Mouse (Mus musculus): ENCODE results near the gene Galnt10. TPM values are rescaled to one million over a fixed set of nuclear protein-coding genes. Genes with fewer than 3 reads are reported as not detected.

The Galnt10 gene
- total and polyA plus RNA-seq, 3 experiments: 17.5 to 41.2 (median 21.4) TPM

GRCm38 (mm10) chr11:57691939-57692338 is 46.7 kb downstream of the Galnt10 start:
- Histone ChIP-seq H3K4me1 (ENCODE audit: insufficient read depth, low read depth, low read length) (peaks cover 37% of the 10 kb centered on the region), H3K36me3 (replicated peaks) (peaks cover 85% of the 10 kb centered on the region), H3K4me3 (ENCODE audit: low read depth, low read length) (no peak overlapping the region), H3K27me3 (ENCODE audit: insufficient read depth, low read length) (no peaks in the 10 kb centered on the region), H3K9me3 (replicated peaks) (no peaks in the 10 kb centered on the region)
- DNase-seq (ENCODE audit: low spot score): no peak
- TF ChIP-seq POLR2AphosphoS5 (IDR thresholded peaks at IDR 0.05; ENCODE audit: insufficient replicate concordance, low read depth, low read length) (no peak), GATA1 (IDR thresholded peaks at IDR 0.05; ENCODE audit: borderline replicate concordance, low read length) (no peak), TAL1 (conservative IDR thresholded peaks at IDR 0.05; ENCODE audit: low read depth, low read length) (no peak), GATA2 (IDR thresholded peaks at IDR 0.05; ENCODE audit: borderline replicate concordance, low read depth, low read length) (no peak), CTCF (IDR thresholded peaks at IDR 0.05; ENCODE audit: low read depth, low read length) (no peak)
- ATAC-seq (ENCODE audit: extremely low read depth, insufficient number of reproducible peaks, low FRiP score, poor library complexity, severe bottlenecking): no peak

GRCm38 (mm10) chr11:57692726-57693125 is 47.5 kb downstream of the Galnt10 start:
- Histone ChIP-seq H3K36me3 (replicated peaks) (peaks cover 87% of the 10 kb centered on the region), H3K4me3 (ENCODE audit: low read depth, low read length) (peak overlapping the region; percentile 25; the same call in 1 of the 2 replicates), H3K4me1 (ENCODE audit: insufficient read depth, low read depth, low read length) (peaks cover 30% of the 10 kb centered on the region), H3K27me3 (ENCODE audit: insufficient read depth, low read length) (no peaks in the 10 kb centered on the region), H3K9me3 (replicated peaks) (no peaks in the 10 kb centered on the region)
- DNase-seq (ENCODE audit: low spot score) (no peak), ATAC-seq (ENCODE audit: extremely low read depth, insufficient number of reproducible peaks, low FRiP score, poor library complexity, severe bottlenecking) (no peak)
- TF ChIP-seq GATA2 (IDR thresholded peaks at IDR 0.05; ENCODE audit: borderline replicate concordance, low read depth, low read length) (no peak), TAL1 (conservative IDR thresholded peaks at IDR 0.05; ENCODE audit: low read depth, low read length) (no peak), GATA1 (IDR thresholded peaks at IDR 0.05; ENCODE audit: borderline replicate concordance, low read length) (no peak), POLR2AphosphoS5 (IDR thresholded peaks at IDR 0.05; ENCODE audit: insufficient replicate concordance, low read depth, low read length) (no peak), CTCF (IDR thresholded peaks at IDR 0.05; ENCODE audit: low read depth, low read length) (no peak)

DNA sequence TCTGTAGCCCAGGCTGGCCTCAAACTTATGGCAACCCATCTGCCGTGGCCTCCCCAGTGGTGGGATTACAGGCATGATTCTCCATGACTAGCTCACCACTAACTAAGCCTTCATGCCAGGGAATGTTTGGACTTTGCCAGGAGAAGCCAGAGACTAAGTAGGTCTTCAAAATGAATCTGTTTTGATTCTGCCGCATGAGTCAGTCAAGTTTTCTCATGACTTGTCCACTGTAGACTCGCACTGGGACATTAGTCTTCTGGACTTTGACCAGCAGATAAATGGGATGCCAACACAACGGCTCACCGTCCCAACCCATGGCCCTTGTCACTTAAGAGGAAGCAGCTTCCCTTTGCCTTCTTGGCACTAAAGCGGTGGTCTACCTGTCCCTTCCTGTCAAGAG is 49.2 kb downstream of the Galnt10 start:
- Histone ChIP-seq H3K4me1 (ENCODE audit: insufficient read depth, low read depth, low read length) (peaks cover 17% of the 10 kb centered on the region), H3K4me3 (ENCODE audit: low read depth, low read length) (no peak overlapping the region), H3K36me3 (replicated peaks) (peaks cover 87% of the 10 kb centered on the region), H3K9me3 (replicated peaks) (no peaks in the 10 kb centered on the region), H3K27me3 (ENCODE audit: insufficient read depth, low read length) (no peaks in the 10 kb centered on the region)
- no peak for TF ChIP-seq CTCF (IDR thresholded peaks at IDR 0.05; ENCODE audit: low read depth, low read length)
- no peak for TF ChIP-seq TAL1 (conservative IDR thresholded peaks at IDR 0.05; ENCODE audit: low read depth, low read length)
- TF ChIP-seq POLR2AphosphoS5 (IDR thresholded peaks at IDR 0.05; ENCODE audit: insufficient replicate concordance, low read depth, low read length): no peak
- TF ChIP-seq GATA2 (IDR thresholded peaks at IDR 0.05; ENCODE audit: borderline replicate concordance, low read depth, low read length): no peak
- TF ChIP-seq GATA1 (IDR thresholded peaks at IDR 0.05; ENCODE audit: borderline replicate concordance, low read length): no peak
- DNase-seq (ENCODE audit: low spot score) (no peak), ATAC-seq (ENCODE audit: extremely low read depth, insufficient number of reproducible peaks, low FRiP score, poor library complexity, severe bottlenecking) (no peak)

- TF ChIP-seq POLR2AphosphoS5 (IDR thresholded peaks at IDR 0.05; ENCODE audit: insufficient replicate concordance, low read depth, low read length) (no peak), CTCF (IDR thresholded peaks at IDR 0.05; ENCODE audit: low read depth, low read length) (no peak), GATA2 (IDR thresholded peaks at IDR 0.05; ENCODE audit: borderline replicate concordance, low read depth, low read length) (no peak), GATA1 (IDR thresholded peaks at IDR 0.05; ENCODE audit: borderline replicate concordance, low read length) (no peak), TAL1 (conservative IDR thresholded peaks at IDR 0.05; ENCODE audit: low read depth, low read length) (no peak)
- H3K4me1 ChIP-seq (ENCODE audit: insufficient read depth, low read depth, low read length): peaks cover 16% of the 10 kb centered on the region
- peaks cover 91% of the 10 kb centered on the region for H3K36me3 ChIP-seq (replicated peaks)
- no peak for ATAC-seq (ENCODE audit: extremely low read depth, insufficient number of reproducible peaks, low FRiP score, poor library complexity, severe bottlenecking)
- no peak overlapping the region for H3K4me3 ChIP-seq (ENCODE audit: low read depth, low read length)
- H3K27me3 ChIP-seq (ENCODE audit: insufficient read depth, low read length): no peaks in the 10 kb centered on the region
- H3K9me3 ChIP-seq (replicated peaks): no peaks in the 10 kb centered on the region
- DNase-seq (ENCODE audit: low spot score): no peak
These were observed 51.0 kb downstream of the Galnt10 start for GRCm38 (mm10) chr11:57696207-57696676.

- no peak for TF ChIP-seq GATA2 (IDR thresholded peaks at IDR 0.05; ENCODE audit: borderline replicate concordance, low read depth, low read length)
- no peak for TF ChIP-seq TAL1 (conservative IDR thresholded peaks at IDR 0.05; ENCODE audit: low read depth, low read length)
- TF ChIP-seq GATA1 (IDR thresholded peaks at IDR 0.05; ENCODE audit: borderline replicate concordance, low read length): no peak
- TF ChIP-seq POLR2AphosphoS5 (IDR thresholded peaks at IDR 0.05; ENCODE audit: insufficient replicate concordance, low read depth, low read length): no peak
- TF ChIP-seq CTCF (IDR thresholded peaks at IDR 0.05; ENCODE audit: low read depth, low read length): no peak
- Histone ChIP-seq H3K4me1 (ENCODE audit: insufficient read depth, low read depth, low read length) (peaks cover 19% of the 10 kb centered on the region), H3K9me3 (replicated peaks) (no peaks in the 10 kb centered on the region), H3K36me3 (replicated peaks) (peaks cover 92% of the 10 kb centered on the region), H3K4me3 (ENCODE audit: low read depth, low read length) (no peak overlapping the region), H3K27me3 (ENCODE audit: insufficient read depth, low read length) (no peaks in the 10 kb centered on the region)
- DNase-seq (ENCODE audit: low spot score) (no peak), ATAC-seq (ENCODE audit: extremely low read depth, insufficient number of reproducible peaks, low FRiP score, poor library complexity, severe bottlenecking) (no peak)
These were observed 51.6 kb downstream of the Galnt10 start for GRCm38 (mm10) chr11:57696807-57697251.

DNA sequence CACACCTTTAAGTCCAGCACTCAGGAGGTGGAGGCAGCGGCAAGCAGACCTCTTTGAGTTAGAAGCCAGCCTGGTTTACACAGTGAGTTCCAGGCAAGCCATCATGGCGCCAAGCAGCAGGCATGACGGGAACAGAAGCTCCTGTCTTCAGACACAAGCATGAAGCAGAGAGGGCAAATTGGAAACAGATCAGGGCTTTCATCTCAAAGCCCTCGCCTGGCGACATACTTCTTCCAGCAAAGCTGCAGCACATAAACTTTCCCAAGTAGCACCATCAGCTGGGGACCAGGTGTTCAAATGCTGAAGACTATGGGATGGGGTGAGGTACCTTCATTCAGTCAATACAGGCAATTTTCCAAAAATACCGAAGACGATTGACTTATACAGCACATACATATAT is 54.9 kb downstream of the Galnt10 start:
- DNase-seq (ENCODE audit: low spot score): no peak
- Histone ChIP-seq H3K36me3 (replicated peaks) (peaks cover 93% of the 10 kb centered on the region), H3K27me3 (ENCODE audit: insufficient read depth, low read length) (no peaks in the 10 kb centered on the region), H3K9me3 (replicated peaks) (no peaks in the 10 kb centered on the region), H3K4me1 (ENCODE audit: insufficient read depth, low read depth, low read length) (peaks cover 15% of the 10 kb centered on the region; the same call in 1 of the 2 replicates), H3K4me3 (ENCODE audit: low read depth, low read length) (no peak overlapping the region)
- ATAC-seq (ENCODE audit: extremely low read depth, insufficient number of reproducible peaks, low FRiP score, poor library complexity, severe bottlenecking): no peak
- TF ChIP-seq GATA1 (IDR thresholded peaks at IDR 0.05; ENCODE audit: borderline replicate concordance, low read length) (no peak), TAL1 (conservative IDR thresholded peaks at IDR 0.05; ENCODE audit: low read depth, low read length) (no peak), POLR2AphosphoS5 (IDR thresholded peaks at IDR 0.05; ENCODE audit: insufficient replicate concordance, low read depth, low read length) (no peak), GATA2 (IDR thresholded peaks at IDR 0.05; ENCODE audit: borderline replicate concordance, low read depth, low read length) (no peak), CTCF (IDR thresholded peaks at IDR 0.05; ENCODE audit: low read depth, low read length) (no peak)

Data from G1E (cell line).